Comparison of ENCODE assay signal across 8 mouse cellular contexts in genomic region chr11:84868786-84869259, GRCm38 (mm10). TPM values are rescaled to one million over a fixed set of nuclear protein-coding genes. Genes with fewer than 3 reads are reported as not detected.
DNase-seq lines count a peak whose midpoint lies in the region; ATAC-seq and TF ChIP-seq lines count a peak whose summit lies in the region.

No protein-coding gene starts in this region.

- ATAC-seq in lung, embryonic 14.5 days (ENCODE audit: insufficient read depth) = no peak
- no peak for ATAC-seq in intestine, embryonic 16.5 days
- no peak for ATAC-seq in neural tube, embryonic 15.5 days (ENCODE audit: low FRiP score)

- 5% methylated on average over 7 of the region's 7 CpGs for WGBS in lung, embryonic 14.5 days
- WGBS in embryonic facial prominence, embryonic 10.5 days = 25% methylated on average over 7 of the region's 7 CpGs
- WGBS in intestine, embryonic 16.5 days = 12% methylated on average over 7 of the region's 7 CpGs
- 20% methylated on average over 7 of the region's 7 CpGs for WGBS in neural tube, embryonic 15.5 days

- peak overlapping the region; percentile 94 for H3K9ac ChIP-seq in lung, embryonic 14.5 days
- H3K9ac ChIP-seq in intestine, embryonic 16.5 days (ENCODE audit: low read depth, low read length) = peak overlapping the region; percentile 98
- H3K9ac ChIP-seq in neural tube, embryonic 15.5 days (replicated peaks) = peak overlapping the region; percentile 92

- peak overlapping the region; percentile 92 for H3K4me3 ChIP-seq in lung, embryonic 14.5 days (ENCODE audit: low read depth, low read length)
- peak overlapping the region; percentile 75 for H3K4me3 ChIP-seq in embryonic facial prominence, embryonic 10.5 days
- H3K4me3 ChIP-seq in intestine, embryonic 16.5 days (ENCODE audit: low read length) = peak overlapping the region; percentile 89
- peak overlapping the region; percentile 87 for H3K4me3 ChIP-seq in neural tube, embryonic 15.5 days (replicated peaks)

- DNase-seq in lung, embryonic 14.5 days = peak; percentile 17
- DNase-seq in lung, postnatal 36 days = no peak
- DNase-seq in embryonic facial prominence, embryonic 10.5 days (ENCODE audit: low spot score) = no peak
- DNase-seq in layer of hippocampus, postnatal 14 days (ENCODE audit: low spot score in 2 of 2) = no peak
- no peak for DNase-seq in retina, embryonic 14.5 days (ENCODE audit: low spot score)
- no peak for DNase-seq in gastrocnemius, adult 18-20 months (ENCODE audit: low spot score)

- H3K27ac ChIP-seq in lung, embryonic 14.5 days (ENCODE audit: low read depth) = peak overlapping the region; percentile 98
- H3K27ac ChIP-seq in embryonic facial prominence, embryonic 10.5 days (replicated peaks) = peak overlapping the region; percentile 97
- peak overlapping the region; percentile 99 for H3K27ac ChIP-seq in intestine, embryonic 16.5 days (ENCODE audit: low read length)
- H3K27ac ChIP-seq in neural tube, embryonic 15.5 days (replicated peaks) = 0 out of 2 replicates have a peak overlapping the region, but pooled peaks have one; percentile 99

- peaks cover 18% of the 10 kb centered on the region for H3K36me3 ChIP-seq in lung, embryonic 14.5 days (ENCODE audit: insufficient read depth)
- H3K36me3 ChIP-seq in embryonic facial prominence, embryonic 10.5 days (replicated peaks) = peaks cover 12% of the 10 kb centered on the region
- H3K36me3 ChIP-seq in intestine, embryonic 16.5 days (ENCODE audit: control insufficient read depth, insufficient read depth, low read length) = no peaks in the 10 kb centered on the region
- no peaks in the 10 kb centered on the region for H3K36me3 ChIP-seq in neural tube, embryonic 15.5 days

- peak overlapping the region; percentile 93 for H3K4me2 ChIP-seq in lung, embryonic 14.5 days
- peak overlapping the region; percentile 75 for H3K4me2 ChIP-seq in intestine, embryonic 16.5 days (ENCODE audit: low read depth, low read length)
- peak overlapping the region; percentile 88 for H3K4me2 ChIP-seq in neural tube, embryonic 15.5 days

- H3K4me1 ChIP-seq in lung, embryonic 14.5 days (ENCODE audit: insufficient read depth) = no peaks in the 10 kb centered on the region
- peaks cover 36% of the 10 kb centered on the region for H3K4me1 ChIP-seq in embryonic facial prominence, embryonic 10.5 days
- peaks cover 7% of the 10 kb centered on the region; the same call in 1 of the 2 replicates for H3K4me1 ChIP-seq in intestine, embryonic 16.5 days (ENCODE audit: control insufficient read depth, insufficient read depth, low read length)
- peaks cover 23% of the 10 kb centered on the region for H3K4me1 ChIP-seq in neural tube, embryonic 15.5 days

- no peaks in the 10 kb centered on the region for H3K27me3 ChIP-seq in lung, embryonic 14.5 days (ENCODE audit: insufficient read depth, low read length)
- no peaks in the 10 kb centered on the region for H3K27me3 ChIP-seq in embryonic facial prominence, embryonic 10.5 days (replicated peaks; ENCODE audit: low read depth, poor library complexity, severe bottlenecking)
- no peaks in the 10 kb centered on the region for H3K27me3 ChIP-seq in intestine, embryonic 16.5 days (replicated peaks; ENCODE audit: control insufficient read depth, insufficient read depth, low read length)
- H3K27me3 ChIP-seq in neural tube, embryonic 15.5 days (replicated peaks) = no peaks in the 10 kb centered on the region

- no peaks in the 10 kb centered on the region for H3K9me3 ChIP-seq in lung, embryonic 14.5 days (ENCODE audit: low read depth, low read length)
- H3K9me3 ChIP-seq in embryonic facial prominence, embryonic 10.5 days = no peaks in the 10 kb centered on the region
- no peaks in the 10 kb centered on the region for H3K9me3 ChIP-seq in intestine, embryonic 16.5 days (ENCODE audit: control insufficient read depth, low read length)
- H3K9me3 ChIP-seq in neural tube, embryonic 15.5 days (replicated peaks) = no peaks in the 10 kb centered on the region

- TF ChIP-seq CTCF in lung, embryonic 14.5 days (IDR thresholded peaks at IDR 0.05; ENCODE audit: low read depth) = no peak

RNA-seq across cellular contexts. Expression of gene Ggnbp2, which starts 1.8 kb away (rescaled TPM):
- 63.7 and 64.2 TPM in 2 replicates for polyA plus RNA-seq in lung, embryonic 14.5 days (2014; fragmentation: Nextera tagmentation; extraction: Ambion mirVana)
- polyA plus RNA-seq in embryonic facial prominence, embryonic 10.5 days (2016; fragmentation: Nextera tagmentation; extraction: Ambion mirVana) = 52.0 and 53.9 TPM in 2 replicates
- 73.7 and 76.8 TPM in 2 replicates for polyA plus RNA-seq in intestine, embryonic 16.5 days (2015; fragmentation: Nextera tagmentation; extraction: Ambion mirVana)
- polyA plus RNA-seq in neural tube, embryonic 15.5 days (2015; fragmentation: Nextera tagmentation; extraction: Ambion mirVana) = 76.2 and 81.4 TPM in 2 replicates
- total RNA-seq in layer of hippocampus, postnatal 14 days (2021) = 10 to 100 TPM; 77.0 to 79.0 TPM
- 10 to 100 TPM; 31.6 to 32.4 TPM for total RNA-seq in gastrocnemius, adult 18-20 months (2021)

RNA-seq across cellular contexts. Expression of gene Myo19, which starts 11.1 kb away (rescaled TPM):
- 11.7 and 12.6 TPM in 2 replicates for polyA plus RNA-seq in lung, embryonic 14.5 days (2014; fragmentation: Nextera tagmentation; extraction: Ambion mirVana)
- polyA plus RNA-seq in embryonic facial prominence, embryonic 10.5 days (2016; fragmentation: Nextera tagmentation; extraction: Ambion mirVana) = 11.9 and 15.3 TPM in 2 replicates
- polyA plus RNA-seq in intestine, embryonic 16.5 days (2015; fragmentation: Nextera tagmentation; extraction: Ambion mirVana) = 7.5 and 7.8 TPM in 2 replicates
- 4.7 and 7.2 TPM in 2 replicates for polyA plus RNA-seq in neural tube, embryonic 15.5 days (2015; fragmentation: Nextera tagmentation; extraction: Ambion mirVana)
- total RNA-seq in layer of hippocampus, postnatal 14 days (2021) = 10 to 100 TPM; 10.1 to 12.2 TPM
- 1 to 10 TPM; 1.4 to 2.4 TPM for total RNA-seq in gastrocnemius, adult 18-20 months (2021)

RNA-seq across cellular contexts. Expression of gene Pigw, which starts 11.3 kb away (rescaled TPM):
- 1.9 and 2.9 TPM in 2 replicates for polyA plus RNA-seq in lung, embryonic 14.5 days (2014; fragmentation: Nextera tagmentation; extraction: Ambion mirVana)
- 2.5 and 2.8 TPM in 2 replicates for polyA plus RNA-seq in embryonic facial prominence, embryonic 10.5 days (2016; fragmentation: Nextera tagmentation; extraction: Ambion mirVana)
- 2.7 and 2.9 TPM in 2 replicates for polyA plus RNA-seq in intestine, embryonic 16.5 days (2015; fragmentation: Nextera tagmentation; extraction: Ambion mirVana)
- polyA plus RNA-seq in neural tube, embryonic 15.5 days (2015; fragmentation: Nextera tagmentation; extraction: Ambion mirVana) = 2.7 and 2.9 TPM in 2 replicates
- 1 to 10 TPM; 7.3 to 8.7 TPM for total RNA-seq in layer of hippocampus, postnatal 14 days (2021)
- total RNA-seq in gastrocnemius, adult 18-20 months (2021) = 1 to 10 TPM; 3.8 to 5.9 TPM

RNA-seq across cellular contexts. Expression of gene Dhrs11, which starts 40.0 kb away (rescaled TPM):
- 11.1 and 11.4 TPM in 2 replicates for polyA plus RNA-seq in lung, embryonic 14.5 days (2014; fragmentation: Nextera tagmentation; extraction: Ambion mirVana)
- polyA plus RNA-seq in embryonic facial prominence, embryonic 10.5 days (2016; fragmentation: Nextera tagmentation; extraction: Ambion mirVana) = 10.4 and 11.8 TPM in 2 replicates
- 105 and 126 TPM in 2 replicates for polyA plus RNA-seq in intestine, embryonic 16.5 days (2015; fragmentation: Nextera tagmentation; extraction: Ambion mirVana)
- 11.8 and 16.2 TPM in 2 replicates for polyA plus RNA-seq in neural tube, embryonic 15.5 days (2015; fragmentation: Nextera tagmentation; extraction: Ambion mirVana)
- 1 to 10 TPM; 7.1 to 7.4 TPM for total RNA-seq in layer of hippocampus, postnatal 14 days (2021)
- 10 to 100 TPM; 25.5 to 31.0 TPM for total RNA-seq in gastrocnemius, adult 18-20 months (2021)

RNA-seq across cellular contexts. Expression of gene Znhit3, which starts 47.3 kb away (rescaled TPM):
- 57.3 and 61.4 TPM in 2 replicates for polyA plus RNA-seq in lung, embryonic 14.5 days (2014; fragmentation: Nextera tagmentation; extraction: Ambion mirVana)
- 89.1 and 96.8 TPM in 2 replicates for polyA plus RNA-seq in embryonic facial prominence, embryonic 10.5 days (2016; fragmentation: Nextera tagmentation; extraction: Ambion mirVana)
- polyA plus RNA-seq in intestine, embryonic 16.5 days (2015; fragmentation: Nextera tagmentation; extraction: Ambion mirVana) = 43.6 and 49.6 TPM in 2 replicates
- polyA plus RNA-seq in neural tube, embryonic 15.5 days (2015; fragmentation: Nextera tagmentation; extraction: Ambion mirVana) = 70.7 and 81.3 TPM in 2 replicates
- total RNA-seq in layer of hippocampus, postnatal 14 days (2021) = 10 to 100 TPM; 27.0 to 29.6 TPM
- total RNA-seq in gastrocnemius, adult 18-20 months (2021) = 10 to 100 TPM; 15.6 to 17.3 TPM
